Mouse (Mus musculus) forebrain, embryonic 11.5 days (tissue): Measurements from ENCODE around the gene Mia2. TPM values are rescaled to one million over a fixed set of nuclear protein-coding genes. Genes with fewer than 3 reads are reported as not detected.

Source experiments
- ATAC-seq: fragments of 200-750 bp; cut with Nextera tagmentation; replicated peaks from 2 replicates; pipeline ENCODE4 v1.8.0; 2017; ENCODE audit warnings: moderate TSS enrichment; ENCODE audit not compliant: low FRiP score
- DNase-seq: peaks from one replicate; pipeline ENCODE4 v3.0.0-alpha.2; 2017; ENCODE audit warnings: low spot score
- H3K27ac ChIP-seq: fragments of 300-500 bp; sonication (generic); 2 replicates; pipeline ENCODE4 v1.5.1; 2014; ENCODE audit warnings: low read depth, low read length
- H3K27me3 ChIP-seq: fragments of 300-500 bp; sonication (generic); 2 replicates; pipeline ENCODE4 v1.6.1; 2014; ENCODE audit warnings: mild to moderate bottlenecking, low read length, mixed read lengths; ENCODE audit not compliant: control insufficient read depth, insufficient read depth
- H3K36me3 ChIP-seq: fragments of 300-500 bp; sonication (generic); 2 replicates; pipeline ENCODE4 v1.6.1; 2014; ENCODE audit warnings: mild to moderate bottlenecking, low read length, moderate library complexity, mixed read lengths; ENCODE audit not compliant: control insufficient read depth, insufficient read depth
- H3K4me1 ChIP-seq: fragments of 300-500 bp; sonication (generic); replicated peaks from 2 replicates; pipeline ENCODE4 v1.6.1; 2014; ENCODE audit warnings: low read length, mixed read lengths; ENCODE audit not compliant: control insufficient read depth, insufficient read depth
- H3K4me2 ChIP-seq: fragments of 300-500 bp; sonication (generic); 2 replicates; pipeline ENCODE4 v1.6.1; 2014; ENCODE audit warnings: low read depth, mild to moderate bottlenecking, low read length, moderate library complexity, mixed read lengths; ENCODE audit not compliant: severe bottlenecking
- H3K4me3 ChIP-seq: fragments of 300-500 bp; sonication (generic); 2 replicates; pipeline ENCODE4 v1.5.1; 2014; ENCODE audit warnings: low read depth, low read length
- H3K9ac ChIP-seq: fragments of 300-500 bp; sonication (generic); 2 replicates; pipeline ENCODE4 v1.6.1; 2014; ENCODE audit warnings: low read length
- H3K9me3 ChIP-seq: fragments of 300-500 bp; sonication (generic); 2 replicates; pipeline ENCODE4 v1.6.1; 2016; ENCODE audit warnings: low read length, mixed read lengths; ENCODE audit not compliant: control insufficient read depth
- WGBS: fragments of 180-500 bp; shearing (Covaris S2); extraction: QIAGEN DNeasy Blood & Tissue Kit; methylation state at CpG from one replicate; pipeline ENCODE4 v1.1.7; 2014; 5-methylcytosine and 5-hydroxymethylcytosine counted together
- polyA plus RNA-seq: library from polyadenylated mRNA; unstranded; fragments of >200 nt; fragmentation: Nextera tagmentation; extraction: Ambion mirVana; gene quantifications from 2 replicates; pipeline ENCODE4 v1.2.1, GENCODE M21; 2014

The Mia2 gene
- polyA plus RNA-seq, 1 experiment from 2014 or later: 55.2 TPM

GRCm38 (mm10) chr12:59060993-59061595, 34.5 kb upstream of the Mia2 start, which contains the start of gene Trappc6b:
TSS of gene Trappc6b (minus strand) at chr12:59061472.
- peak within 1 kb of the TSS; percentile 73; the same call in 1 of the 2 replicates for H3K27ac ChIP-seq
- under 1% methylated on average over 49 of the region's 49 CpGs for WGBS
- H3K9ac ChIP-seq: peak within 1 kb of the TSS; percentile 83
- ATAC-seq: peak; percentile 98
- peak; percentile 88 for DNase-seq
- H3K4me3 ChIP-seq: peak within 1 kb of the TSS; percentile 80
- peaks cover 3% of the 10 kb centered on the region; the same call in 1 of the 2 replicates for H3K4me1 ChIP-seq
- peak within 1 kb of the TSS; percentile 80 for H3K4me2 ChIP-seq
- no peaks in the 10 kb centered on the region for H3K9me3 ChIP-seq
- no peaks in the 10 kb centered on the region for H3K36me3 ChIP-seq
- H3K27me3 ChIP-seq: no peaks in the 10 kb centered on the region

- peaks cover 4% of the 10 kb centered on the region; the same call in 1 of the 2 replicates for H3K36me3 ChIP-seq
- 83% methylated on average over 8 of the region's 8 CpGs for WGBS
- no peaks in the 10 kb centered on the region for H3K9me3 ChIP-seq
Measured at GRCm38 (mm10) chr12:59064837-59065236, 30.8 kb upstream of the Mia2 start.

GRCm38 (mm10) chr12:59065776-59066175, 29.8 kb upstream of the Mia2 start:
- 73% methylated on average over 3 of the region's 3 CpGs for WGBS
- H3K4me3 ChIP-seq: peak overlapping the region; percentile 98; the same call in 1 of the 2 replicates
- ATAC-seq: no peak

More at GRCm38 (mm10) chr12:59064837-59065236, 30.8 kb upstream of the Mia2 start:
- DNase-seq (no peak), ATAC-seq (no peak)
- Histone ChIP-seq H3K9ac (no peak overlapping the region), H3K4me3 (no peak overlapping the region), H3K4me2 (no peak overlapping the region), H3K4me1 (peaks cover 3% of the 10 kb centered on the region; the same call in 1 of the 2 replicates), H3K27me3 (no peaks in the 10 kb centered on the region), H3K27ac (no peak overlapping the region)

GRCm38 (mm10) chr12:59066448-59067077, 29.0 kb upstream of the Mia2 start, which contains the start of gene Pnn:
TSS of gene Pnn (plus strand) at chr12:59066884.
- peak within 1 kb of the TSS; percentile 98 for H3K9ac ChIP-seq
- peaks cover 11% of the 10 kb centered on the region; the same call in 1 of the 2 replicates for H3K36me3 ChIP-seq
- peak within 1 kb of the TSS; percentile 87 for H3K27ac ChIP-seq
- peak within 1 kb of the TSS; percentile 62 for H3K4me2 ChIP-seq
- H3K9me3 ChIP-seq: no peaks in the 10 kb centered on the region
- under 1% methylated on average over 43 of the region's 43 CpGs for WGBS
- peak within 1 kb of the TSS; percentile 98 for H3K4me3 ChIP-seq
- DNase-seq: peak; percentile 97
- no peaks in the 10 kb centered on the region for H3K4me1 ChIP-seq
- H3K27me3 ChIP-seq: no peaks in the 10 kb centered on the region
- ATAC-seq: peak; percentile 99

More at GRCm38 (mm10) chr12:59065776-59066175, 29.8 kb upstream of the Mia2 start:
- H3K9ac ChIP-seq: peak overlapping the region; percentile 61
- H3K27me3 ChIP-seq: no peaks in the 10 kb centered on the region
- peak overlapping the region; percentile 87 for H3K27ac ChIP-seq
- peaks cover 4% of the 10 kb centered on the region; the same call in 1 of the 2 replicates for H3K36me3 ChIP-seq
- DNase-seq: no peak
- no peaks in the 10 kb centered on the region for H3K4me1 ChIP-seq
- peak overlapping the region; percentile 62; the same call in 1 of the 2 replicates for H3K4me2 ChIP-seq
- no peaks in the 10 kb centered on the region for H3K9me3 ChIP-seq

- Histone ChIP-seq H3K36me3 (peaks cover 15% of the 10 kb centered on the region), H3K4me2 (peak overlapping the region; percentile 52), H3K9me3 (no peaks in the 10 kb centered on the region), H3K27me3 (no peaks in the 10 kb centered on the region), H3K4me3 (peak overlapping the region; percentile 98), H3K9ac (peak overlapping the region; percentile 98), H3K27ac (peak overlapping the region; percentile 87), H3K4me1 (no peaks in the 10 kb centered on the region)
- ATAC-seq (peak; percentile 73), DNase-seq (peak; percentile 79)
- WGBS: 0% methylated on average over 41 of the region's 41 CpGs
Measured at GRCm38 (mm10) chr12:59067095-59067494, 28.5 kb upstream of the Mia2 start.

- 95% methylated on average over 13 of the region's 13 CpGs for WGBS
- Histone ChIP-seq H3K4me2 (no peak overlapping the region), H3K9me3 (no peaks in the 10 kb centered on the region), H3K9ac (no peak overlapping the region), H3K27ac (no peak overlapping the region), H3K27me3 (no peaks in the 10 kb centered on the region), H3K4me3 (no peak overlapping the region), H3K36me3 (peaks cover 20% of the 10 kb centered on the region), H3K4me1 (no peaks in the 10 kb centered on the region)
- DNase-seq (no peak), ATAC-seq (no peak)
Measured at GRCm38 (mm10) chr12:59068791-59069190, 26.8 kb upstream of the Mia2 start.

GRCm38 (mm10) chr12:59072286-59072685, 23.3 kb upstream of the Mia2 start:
- Histone ChIP-seq H3K4me1 (no peaks in the 10 kb centered on the region), H3K4me3 (no peak overlapping the region), H3K4me2 (no peak overlapping the region), H3K9ac (no peak overlapping the region), H3K9me3 (no peaks in the 10 kb centered on the region), H3K27ac (no peak overlapping the region), H3K27me3 (no peaks in the 10 kb centered on the region), H3K36me3 (peaks cover 20% of the 10 kb centered on the region)
- ATAC-seq (no peak), DNase-seq (no peak)
- 87% methylated on average over 11 of the region's 11 CpGs for WGBS

- no peaks in the 10 kb centered on the region for H3K9me3 ChIP-seq
- no peaks in the 10 kb centered on the region for H3K27me3 ChIP-seq
- no peak for DNase-seq
- peaks cover 17% of the 10 kb centered on the region for H3K36me3 ChIP-seq
- no peak overlapping the region for H3K9ac ChIP-seq
- ATAC-seq: no peak
- 85% methylated on average over 3 of the region's 3 CpGs for WGBS
- H3K4me3 ChIP-seq: no peak overlapping the region
- no peak overlapping the region for H3K4me2 ChIP-seq
- no peak overlapping the region for H3K27ac ChIP-seq
- H3K4me1 ChIP-seq: no peaks in the 10 kb centered on the region
Measured at GRCm38 (mm10) chr12:59074052-59074451, 21.5 kb upstream of the Mia2 start.
